Mouse (Mus musculus) heart, embryonic 16.5 days (tissue): ENCODE measurements around the gene Fbxl20. TPM values are rescaled to one million over a fixed set of nuclear protein-coding genes. Genes with fewer than 3 reads are reported as not detected.

Experiments
- ATAC-seq: fragments of 200-750 bp; cut with Nextera tagmentation; replicated peaks from 2 replicates; pipeline ENCODE4 v1.8.0; 2017; ENCODE audit warnings: moderate number of reproducible peaks; ENCODE audit not compliant: insufficient read depth, low FRiP score; ENCODE audit errors: extremely low read depth
- H3K27ac ChIP-seq: fragments of 300-500 bp; sonication (generic); 2 replicates; pipeline ENCODE4 v1.5.1; 2014; ENCODE audit warnings: mild to moderate bottlenecking, low read length, control low read depth, moderate library complexity
- H3K27me3 ChIP-seq: fragments of 300-500 bp; sonication (generic); 2 replicates; pipeline ENCODE4 v1.6.1; 2014; ENCODE audit warnings: low read length, mixed read lengths; ENCODE audit not compliant: control insufficient read depth, insufficient read depth
- H3K36me3 ChIP-seq: fragments of 300-500 bp; sonication (generic); 2 replicates; pipeline ENCODE4 v1.6.1; 2014; ENCODE audit not compliant: control insufficient read depth, insufficient read depth
- H3K4me1 ChIP-seq: fragments of 300-500 bp; sonication (generic); 2 replicates; pipeline ENCODE4 v1.6.1; 2014; ENCODE audit warnings: low read length, mixed read lengths; ENCODE audit not compliant: control insufficient read depth, insufficient read depth
- H3K4me2 ChIP-seq: fragments of 300-500 bp; sonication (generic); 2 replicates; pipeline ENCODE4 v1.6.1; 2014; ENCODE audit warnings: low read depth, mild to moderate bottlenecking, control low read depth, low read length
- H3K4me3 ChIP-seq: fragments of 300-500 bp; sonication (generic); 2 replicates; pipeline ENCODE4 v1.5.1; 2014; ENCODE audit warnings: mild to moderate bottlenecking, control low read depth, low read length
- H3K9ac ChIP-seq: fragments of 300-500 bp; sonication (generic); 2 replicates; pipeline ENCODE4 v1.6.1; 2014; ENCODE audit warnings: low read length, control low read depth
- H3K9me3 ChIP-seq: fragments of 300-500 bp; sonication (generic); replicated peaks from 2 replicates; pipeline ENCODE4 v1.6.1; 2016; ENCODE audit warnings: low read length; ENCODE audit not compliant: control insufficient read depth
- WGBS: fragments of 180-500 bp; shearing (Covaris S2); extraction: QIAGEN DNeasy Blood & Tissue Kit; methylation state at CpG from one replicate; pipeline ENCODE4 v1.1.7; 2014; 5-methylcytosine and 5-hydroxymethylcytosine counted together
- polyA plus RNA-seq: library from polyadenylated mRNA; unstranded; fragments of >200 nt; fragmentation: Nextera tagmentation; extraction: Ambion mirVana; gene quantifications from 2 replicates; pipeline ENCODE4 v1.2.1, GENCODE M21; 2015

Gene Fbxl20
- polyA plus RNA-seq, 1 experiment from 2014 or later: 14.9 TPM

GRCm38 (mm10) chr11:98057998-98058397 is 92.2 kb downstream of the Fbxl20 start:
- 0 out of 2 replicates have a peak, but pooled peaks have one; percentile 33 for ATAC-seq
- H3K9ac ChIP-seq: no peak overlapping the region
- 80% methylated on average over 5 of the region's 5 CpGs for WGBS
- H3K36me3 ChIP-seq: no peaks in the 10 kb centered on the region
- H3K4me3 ChIP-seq: no peak overlapping the region
- no peaks in the 10 kb centered on the region for H3K9me3 ChIP-seq
- H3K4me2 ChIP-seq: no peak overlapping the region
- H3K4me1 ChIP-seq: peaks cover 9% of the 10 kb centered on the region
- H3K27me3 ChIP-seq: peaks cover 5% of the 10 kb centered on the region
- no peak overlapping the region for H3K27ac ChIP-seq

GRCm38 (mm10) chr11:98057466-98057865 is 92.7 kb downstream of the Fbxl20 start:
- 15% methylated on average over 9 of the region's 9 CpGs for WGBS
- no peak for ATAC-seq
- H3K27ac ChIP-seq: no peak overlapping the region; the same call in 1 of the 2 replicates
- H3K9ac ChIP-seq: peak overlapping the region; percentile 42; the same call in 1 of the 2 replicates
- H3K4me1 ChIP-seq: peaks cover 15% of the 10 kb centered on the region
- H3K4me2 ChIP-seq: peak overlapping the region; percentile 30
- H3K27me3 ChIP-seq: peaks cover 11% of the 10 kb centered on the region
- no peaks in the 10 kb centered on the region for H3K9me3 ChIP-seq
- no peaks in the 10 kb centered on the region for H3K36me3 ChIP-seq
- H3K4me3 ChIP-seq: no peak overlapping the region

- H3K27me3 ChIP-seq: peaks cover 27% of the 10 kb centered on the region
- H3K36me3 ChIP-seq: no peaks in the 10 kb centered on the region
- WGBS: 1% methylated on average over 42 of the region's 48 CpGs
- peak; percentile 78 for ATAC-seq
- H3K4me2 ChIP-seq: peak within 1 kb of the TSS; percentile 86
- H3K27ac ChIP-seq: no peak within 1 kb of the TSS
- peak within 1 kb of the TSS; percentile 70 for H3K9ac ChIP-seq
- no peaks in the 10 kb centered on the region for H3K9me3 ChIP-seq
- H3K4me3 ChIP-seq: peak within 1 kb of the TSS; percentile 59
- H3K4me1 ChIP-seq: peaks cover 25% of the 10 kb centered on the region
These were observed 97.0 kb downstream of the Fbxl20 start, which contains the start of gene Stac2 for GRCm38 (mm10) chr11:98052989-98053834. Stac2 (minus strand) TSS chr11:98053462.

- WGBS: under 1% methylated on average over 82 of the region's 83 CpGs
- Histone ChIP-seq H3K4me1 (peaks cover 23% of the 10 kb centered on the region), H3K4me3 (peak overlapping the region; percentile 59), H3K4me2 (peak overlapping the region; percentile 86), H3K27ac (no peak overlapping the region), H3K9ac (peak overlapping the region; percentile 70), H3K27me3 (peaks cover 27% of the 10 kb centered on the region), H3K36me3 (no peaks in the 10 kb centered on the region), H3K9me3 (no peaks in the 10 kb centered on the region)
- no peak for ATAC-seq
These were observed 97.8 kb downstream of the Fbxl20 start for GRCm38 (mm10) chr11:98052129-98052988.

GRCm38 (mm10) chr11:98051611-98052128 is 98.5 kb downstream of the Fbxl20 start:
- H3K27me3 ChIP-seq: peaks cover 27% of the 10 kb centered on the region

GRCm38 (mm10) chr11:98050940-98051339 is 99.3 kb downstream of the Fbxl20 start:
- no peaks in the 10 kb centered on the region for H3K9me3 ChIP-seq
- no peak overlapping the region for H3K4me2 ChIP-seq
- H3K9ac ChIP-seq: no peak overlapping the region
- peaks cover 27% of the 10 kb centered on the region for H3K27me3 ChIP-seq
- no peak overlapping the region for H3K4me3 ChIP-seq
- peaks cover 21% of the 10 kb centered on the region for H3K4me1 ChIP-seq
- H3K36me3 ChIP-seq: no peaks in the 10 kb centered on the region
- no peak for ATAC-seq
- 17% methylated on average over 2 of the region's 2 CpGs for WGBS
- no peak overlapping the region for H3K27ac ChIP-seq

More at GRCm38 (mm10) chr11:98051611-98052128, 98.5 kb downstream of the Fbxl20 start:
- WGBS: 12% methylated on average over 12 of the region's 12 CpGs
- H3K4me2 ChIP-seq: peak overlapping the region; percentile 86
- H3K9ac ChIP-seq: peak overlapping the region; percentile 70
- ATAC-seq: no peak
- peaks cover 21% of the 10 kb centered on the region for H3K4me1 ChIP-seq
- H3K9me3 ChIP-seq: no peaks in the 10 kb centered on the region
- H3K27ac ChIP-seq: no peak overlapping the region
- H3K4me3 ChIP-seq: peak overlapping the region; percentile 59
- no peaks in the 10 kb centered on the region for H3K36me3 ChIP-seq

GRCm38 (mm10) chr11:98050520-98050815 is 99.7 kb downstream of the Fbxl20 start:
- ATAC-seq: no peak
- Histone ChIP-seq H3K36me3 (no peaks in the 10 kb centered on the region), H3K4me2 (no peak overlapping the region), H3K27ac (no peak overlapping the region), H3K27me3 (peaks cover 27% of the 10 kb centered on the region), H3K4me3 (no peak overlapping the region), H3K9ac (no peak overlapping the region), H3K9me3 (no peaks in the 10 kb centered on the region), H3K4me1 (peaks cover 21% of the 10 kb centered on the region)
- WGBS: 24% methylated on average over 2 of the region's 2 CpGs

- peaks cover 21% of the 10 kb centered on the region for H3K4me1 ChIP-seq
- ATAC-seq: no peak
These were observed 100.3 kb downstream of the Fbxl20 start for GRCm38 (mm10) chr11:98049672-98050519.

More at GRCm38 (mm10) chr11:98049672-98050519, 100.3 kb downstream of the Fbxl20 start:
- H3K36me3 ChIP-seq: no peaks in the 10 kb centered on the region
- H3K9me3 ChIP-seq: no peaks in the 10 kb centered on the region
- no peak overlapping the region for H3K27ac ChIP-seq
- H3K4me2 ChIP-seq: no peak overlapping the region
- H3K4me3 ChIP-seq: no peak overlapping the region
- 66% methylated on average over 14 of the region's 14 CpGs for WGBS
- peaks cover 27% of the 10 kb centered on the region for H3K27me3 ChIP-seq
- H3K9ac ChIP-seq: no peak overlapping the region
